Mouse (Mus musculus): ENCODE measurements around the gene Etfb.

The Etfb gene

GRCm38 (mm10) chr7:43448246-43448645, 4.4 kb downstream of the Etfb start:
- no peak for DNase-seq (ENCODE audit: low spot score in 2 of 2)

GRCm38 (mm10) chr7:43449811-43450210, 5.9 kb downstream of the Etfb start:
- DNase-seq (ENCODE audit: low spot score in 2 of 2) = no peak

GRCm38 (mm10) chr7:43451726-43452125, 7.8 kb downstream of the Etfb start:
- no peak for DNase-seq (ENCODE audit: low spot score in 2 of 2)

- DNase-seq (ENCODE audit: low spot score in 2 of 2) = no peak
These were observed 8.7 kb downstream of the Etfb start for GRCm38 (mm10) chr7:43452609-43453008.

- no peak for DNase-seq (ENCODE audit: low spot score in 2 of 2)
These were observed 9.9 kb downstream of the Etfb start for GRCm38 (mm10) chr7:43453599-43454355.

- DNase-seq (ENCODE audit: low spot score in 2 of 2) = no peak
These were observed 10.5 kb downstream of the Etfb start for GRCm38 (mm10) chr7:43454371-43454770.

- no peak for DNase-seq (ENCODE audit: low spot score in 2 of 2)
These were observed 19.0 kb downstream of the Etfb start, which contains the start of gene Vsig10l for GRCm38 (mm10) chr7:43462851-43463250. Gene Vsig10l, plus strand, starts transcription at chr7:43463151.

- DNase-seq (ENCODE audit: low spot score in 2 of 2) = no peak
These were observed 20.1 kb downstream of the Etfb start for GRCm38 (mm10) chr7:43463976-43464375.

- no peak for DNase-seq (ENCODE audit: low spot score in 2 of 2)
These were observed 21.0 kb downstream of the Etfb start for GRCm38 (mm10) chr7:43464864-43465343.

- peak; percentile 87 to 91 for DNase-seq (ENCODE audit: low spot score in 2 of 2)
These were observed 21.6 kb downstream of the Etfb start for GRCm38 (mm10) chr7:43465344-43466098.

GRCm38 (mm10) chr7:43466099-43466694, 22.3 kb downstream of the Etfb start:
- DNase-seq (ENCODE audit: low spot score in 2 of 2) = peak; percentile 81 to 90

GRCm38 (mm10) chr7:43470373-43470772, 26.5 kb downstream of the Etfb start:
- DNase-seq (ENCODE audit: low spot score in 2 of 2) = no peak

- no peak for DNase-seq (ENCODE audit: low spot score in 2 of 2)
These were observed 31.8 kb downstream of the Etfb start for GRCm38 (mm10) chr7:43475706-43476105.

GRCm38 (mm10) chr7:43476376-43476775, 32.5 kb downstream of the Etfb start:
- DNase-seq (ENCODE audit: low spot score in 2 of 2) = no peak

- DNase-seq (ENCODE audit: low spot score in 2 of 2) = no peak
These were observed 37.3 kb downstream of the Etfb start for GRCm38 (mm10) chr7:43481191-43481590.

- DNase-seq (ENCODE audit: low spot score in 2 of 2) = no peak
These were observed 38.3 kb downstream of the Etfb start for GRCm38 (mm10) chr7:43482090-43482716.

GRCm38 (mm10) chr7:43483236-43483635, 39.4 kb downstream of the Etfb start:
- DNase-seq (ENCODE audit: low spot score in 2 of 2) = no peak

- DNase-seq (ENCODE audit: low spot score in 2 of 2) = no peak
These were observed 44.8 kb downstream of the Etfb start for GRCm38 (mm10) chr7:43488646-43489045.

GRCm38 (mm10) chr7:43489631-43490125, 45.8 kb downstream of the Etfb start, which contains the start of gene Iglon5:
Gene Iglon5, minus strand, starts transcription at chr7:43490075.
- no peak for DNase-seq (ENCODE audit: low spot score in 2 of 2)

- DNase-seq (ENCODE audit: low spot score in 2 of 2) = peak in 1 of 2 experiments; percentile 36
These were observed 46.3 kb downstream of the Etfb start for GRCm38 (mm10) chr7:43490182-43490584.

- DNase-seq (ENCODE audit: low spot score in 2 of 2) = no peak
These were observed 47.0 kb downstream of the Etfb start for GRCm38 (mm10) chr7:43490861-43491260.
